Mouse (Mus musculus): ENCODE data around the gene Brox.

DNA sequence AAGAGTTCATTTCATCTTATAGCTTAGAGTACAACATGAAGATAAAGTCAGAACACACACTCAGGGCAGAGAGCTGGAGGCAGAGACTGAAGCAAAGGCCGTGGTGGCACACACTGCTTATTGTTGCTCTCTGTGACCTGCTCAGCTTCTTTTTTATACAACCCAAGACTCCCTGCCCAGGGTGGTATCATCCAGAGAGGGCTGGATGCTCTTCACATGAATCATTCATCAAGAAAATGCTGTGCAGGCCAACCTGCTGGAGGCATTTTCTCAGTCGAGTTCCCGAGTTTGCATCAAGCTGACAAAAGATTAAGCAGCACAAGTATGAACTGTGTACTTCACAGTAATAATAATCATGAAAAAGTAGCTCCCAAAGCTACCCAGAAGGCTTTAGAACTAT, 8.7 kb downstream of the Brox start:
- TF ChIP-seq CTCF (conservative IDR thresholded peaks at IDR 0.05; ENCODE audit: low read length) (no peak), NANOG (IDR thresholded peaks at IDR 0.05; ENCODE audit: borderline replicate concordance, low read length) (no peak)

All from E14TG2a.4 (cell line).